ENCODE assay signal across 8 mouse cellular contexts in the genomic region with DNA sequence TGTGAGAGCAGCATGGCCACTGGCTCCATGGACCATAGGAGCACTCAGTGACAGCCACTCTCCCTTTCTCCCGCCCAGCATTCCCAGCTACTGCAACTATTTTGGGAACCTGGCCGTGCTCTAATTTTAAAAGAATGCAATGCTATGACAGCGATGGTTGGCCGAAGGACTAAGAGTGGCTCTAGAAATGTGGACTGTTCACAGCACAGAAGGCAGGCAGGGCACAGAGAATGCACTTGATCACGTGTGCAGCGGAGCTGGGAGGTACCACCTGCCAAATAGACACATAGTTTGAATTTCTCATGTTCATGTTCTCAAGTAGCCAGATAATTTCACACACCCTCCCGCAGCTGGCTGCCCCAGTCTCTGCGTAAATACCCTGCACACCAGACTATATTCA. TPM values are rescaled to one million over a fixed set of nuclear protein-coding genes. Genes with fewer than 3 reads are reported as not detected.
DNase-seq lines count a peak whose midpoint lies in the region; ATAC-seq and TF ChIP-seq lines count a peak whose summit lies in the region.

No protein-coding gene starts in this region.

- H3K27me3 ChIP-seq in heart, postnatal 0 days (ENCODE audit: control insufficient read depth, insufficient read depth, low read length) = no peaks in the 10 kb centered on the region
- no peaks in the 10 kb centered on the region for H3K27me3 ChIP-seq in midbrain, embryonic 11.5 days (ENCODE audit: control insufficient read depth, insufficient read depth, low read length)

- H3K27ac ChIP-seq in heart, postnatal 0 days (ENCODE audit: low read depth) = peak overlapping the region; percentile 93
- H3K27ac ChIP-seq in midbrain, embryonic 11.5 days (ENCODE audit: low read depth, low read length) = no peak overlapping the region

- TF ChIP-seq EP300 in heart, postnatal 0 days (IDR thresholded peaks at IDR 0.05; ENCODE audit: low read depth) = peak; percentile 89

- peak overlapping the region; percentile 44 for H3K4me2 ChIP-seq in heart, postnatal 0 days (ENCODE audit: low read depth, low read length)
- no peak overlapping the region for H3K4me2 ChIP-seq in midbrain, embryonic 11.5 days

- no peaks in the 10 kb centered on the region for H3K9me3 ChIP-seq in heart, postnatal 0 days (replicated peaks; ENCODE audit: control insufficient read depth, low read length)
- H3K9me3 ChIP-seq in midbrain, embryonic 11.5 days (ENCODE audit: control insufficient read depth, low read length) = no peaks in the 10 kb centered on the region

- no peak for TF ChIP-seq POLR2A in brain, embryonic 14.5 days (IDR thresholded peaks at IDR 0.05; ENCODE audit: borderline replicate concordance, extremely low read depth, insufficient read depth, insufficient read length, poor library complexity, severe bottlenecking)
- no peak for TF ChIP-seq POLR2A in lung, adult 2 months (IDR thresholded peaks at IDR 0.05; ENCODE audit: borderline replicate concordance, extremely low read depth, low read depth, low read length)

- DNase-seq in cerebellum, adult 9-10 months = peak; percentile 30
- no peak for DNase-seq in cerebellum, adult 11-12 months
- DNase-seq in brain, embryonic 14.5 days (ENCODE audit: low read depth) = peak; percentile 36
- peak; percentile 91 for DNase-seq in heart, postnatal 0 days (ENCODE audit: low spot score)
- DNase-seq in lung, adult 2 months = peak; percentile 55
- DNase-seq in spleen, postnatal 4 days (ENCODE audit: low spot score in 2 of 2) = no peak
- no peak for DNase-seq in midbrain, embryonic 11.5 days (ENCODE audit: low spot score, missing footprints)
- no peak for DNase-seq in thymus, adult 18-20 months

- no peak for TF ChIP-seq CTCF in brain, embryonic 14.5 days (IDR thresholded peaks at IDR 0.05; ENCODE audit: borderline replicate concordance, extremely low read depth, insufficient read depth, insufficient read length)
- TF ChIP-seq CTCF in heart, postnatal 0 days (IDR thresholded peaks at IDR 0.05; ENCODE audit: low read depth) = no peak
- TF ChIP-seq CTCF in lung, adult 2 months (IDR thresholded peaks at IDR 0.05; ENCODE audit: insufficient read depth, low read length) = no peak

- ATAC-seq in heart, postnatal 0 days (ENCODE audit: insufficient read depth, low read depth) = peak; percentile 98
- no peak for ATAC-seq in midbrain, embryonic 11.5 days (ENCODE audit: low FRiP score)

- H3K9ac ChIP-seq in heart, postnatal 0 days (replicated peaks; ENCODE audit: low read depth, low read length) = no peak overlapping the region
- H3K9ac ChIP-seq in midbrain, embryonic 11.5 days (ENCODE audit: low read length) = no peak overlapping the region

- no peak overlapping the region for H3K4me3 ChIP-seq in heart, postnatal 0 days (ENCODE audit: low read depth, low read length)
- H3K4me3 ChIP-seq in lung, adult 2 months (replicated peaks; ENCODE audit: extremely low read depth, low read depth, low read length) = no peak overlapping the region
- no peak overlapping the region for H3K4me3 ChIP-seq in midbrain, embryonic 11.5 days (ENCODE audit: low read depth, low read length)

- no peaks in the 10 kb centered on the region for H3K36me3 ChIP-seq in heart, postnatal 0 days (replicated peaks; ENCODE audit: control insufficient read depth, insufficient read depth, low read length)
- H3K36me3 ChIP-seq in midbrain, embryonic 11.5 days (ENCODE audit: control insufficient read depth, insufficient read depth, low read length) = no peaks in the 10 kb centered on the region

- WGBS in heart, postnatal 0 days = 21% methylated on average over 8 of the region's 8 CpGs
- WGBS in lung, adult 2 months = 32% methylated on average over 8 of the region's 8 CpGs
- WGBS in midbrain, embryonic 11.5 days = 79% methylated on average over 8 of the region's 8 CpGs

- peaks cover 78% of the 10 kb centered on the region for H3K4me1 ChIP-seq in heart, postnatal 0 days (ENCODE audit: control insufficient read depth, insufficient read depth)
- H3K4me1 ChIP-seq in lung, adult 2 months (ENCODE audit: control insufficient read depth, insufficient read depth, low read length) = peaks cover 41% of the 10 kb centered on the region
- peaks cover 2% of the 10 kb centered on the region; the same call in 1 of the 2 replicates for H3K4me1 ChIP-seq in midbrain, embryonic 11.5 days (ENCODE audit: control insufficient read depth, insufficient read depth, low read length)

RNA-seq across cellular contexts. Expression of a gene that starts 23.0 kb away (rescaled TPM):
- polyA plus RNA-seq in brain, embryonic 14.5 days (2012; rRNA removed) = 98.8 and 99.2 TPM in 2 replicates
- total RNA-seq in heart, postnatal 0 days (2014; rRNA removed; ENCODE audit: low replicate concordance) = 76.1 and 99.8 TPM in 2 replicates
- 42.6 and 45.3 TPM in 2 replicates for polyA plus RNA-seq in heart, postnatal 0 days (2015; fragmentation: Nextera tagmentation; extraction: Ambion mirVana)
- 92.8 and 98.3 TPM in 2 replicates for polyA plus RNA-seq in lung, adult 2 months (2012; rRNA removed)
- 47.9 and 57.2 TPM in 2 replicates for polyA plus RNA-seq in midbrain, embryonic 11.5 days (2014; fragmentation: Nextera tagmentation; extraction: Ambion mirVana)

RNA-seq across cellular contexts. Expression of a gene that starts 42.4 kb away (rescaled TPM):
- polyA plus RNA-seq in brain, embryonic 14.5 days (2012; rRNA removed) = 1.0 and 2.2 TPM in 2 replicates
- 1.4 and 2.9 TPM in 2 replicates for total RNA-seq in heart, postnatal 0 days (2014; rRNA removed; ENCODE audit: low replicate concordance)
- 0.23 and 0.37 TPM in 2 replicates for polyA plus RNA-seq in heart, postnatal 0 days (2015; fragmentation: Nextera tagmentation; extraction: Ambion mirVana)
- 0.33 and 0.65 TPM in 2 replicates for polyA plus RNA-seq in lung, adult 2 months (2012; rRNA removed)
- polyA plus RNA-seq in midbrain, embryonic 11.5 days (2014; fragmentation: Nextera tagmentation; extraction: Ambion mirVana) = 0.62 and 0.63 TPM in 2 replicates

Comparison
In these comparisons a context has a peak if more than half of its experiments do, and no peak if none do; other contexts are left out.
1. DNase-seq: peak in cerebellum, adult 9-10 months (single experiment), brain, embryonic 14.5 days (single experiment), heart, postnatal 0 days (single experiment) and lung, adult 2 months (single experiment); none in cerebellum, adult 11-12 months (single experiment), spleen, postnatal 4 days (0 of 2), midbrain, embryonic 11.5 days (single experiment) and thymus, adult 18-20 months (0 of 2).